Mouse (Mus musculus) limb, embryonic 14.5 days (tissue): ENCODE data around the gene Pdzd8. TPM values are rescaled to one million over a fixed set of nuclear protein-coding genes. Genes with fewer than 3 reads are reported as not detected.

Experiments used
- ATAC-seq: fragments of 200-750 bp; cut with Nextera tagmentation; 2 replicates; pipeline ENCODE4 v1.8.0; 2017; ENCODE audit warnings: low read depth, moderate number of reproducible peaks, moderate TSS enrichment; ENCODE audit not compliant: low FRiP score
- DNase-seq: peaks from one replicate; pipeline ENCODE4 v3.0.0-alpha.2; 2015; ENCODE audit warnings: low spot score
- H3K27ac ChIP-seq: fragments of 300-500 bp; sonication (generic); replicated peaks from 2 replicates; pipeline ENCODE4 v1.5.1; 2014; ENCODE audit warnings: low read depth, mild to moderate bottlenecking, low read length, moderate library complexity, mixed read lengths
- H3K27me3 ChIP-seq: fragments of 300-500 bp; sonication (generic); 2 replicates; pipeline ENCODE4 v1.6.1; 2014; ENCODE audit warnings: low read length, mixed read lengths; ENCODE audit not compliant: control insufficient read depth, insufficient read depth
- H3K36me3 ChIP-seq: fragments of 300-500 bp; sonication (generic); 2 replicates; pipeline ENCODE4 v1.6.1; 2014; ENCODE audit warnings: mild to moderate bottlenecking, low read length, moderate library complexity, mixed read lengths; ENCODE audit not compliant: control insufficient read depth, insufficient read depth
- H3K4me1 ChIP-seq: fragments of 300-500 bp; sonication (generic); 2 replicates; pipeline ENCODE4 v1.6.1; 2014; ENCODE audit warnings: antibody characterized with exemption, low read length, mixed read lengths; ENCODE audit not compliant: control insufficient read depth, insufficient read depth
- H3K4me2 ChIP-seq: fragments of 300-500 bp; sonication (generic); replicated peaks from 2 replicates; pipeline ENCODE4 v1.6.1; 2014; ENCODE audit warnings: low read depth, mild to moderate bottlenecking, low read length, moderate library complexity; ENCODE audit not compliant: severe bottlenecking
- H3K4me3 ChIP-seq: fragments of 300-500 bp; sonication (generic); replicated peaks from 2 replicates; pipeline ENCODE4 v1.5.1; 2014; ENCODE audit warnings: low read length
- H3K9ac ChIP-seq: fragments of 300-500 bp; sonication (generic); 2 replicates; pipeline ENCODE4 v1.6.1; 2014; ENCODE audit warnings: mild to moderate bottlenecking, low read depth, low read length, moderate library complexity; ENCODE audit not compliant: severe bottlenecking
- H3K9me3 ChIP-seq: fragments of 300-500 bp; sonication (generic); 2 replicates; pipeline ENCODE4 v1.6.1; 2016; ENCODE audit warnings: low read length; ENCODE audit not compliant: control insufficient read depth
- POLR2A ChIP-seq: fragments of 200-500 bp; IDR thresholded peaks from 2 replicates; pipeline ENCODE4 v1.8.0; 2012; ENCODE audit warnings: inconsistent platforms, mild to moderate bottlenecking, moderate library complexity, borderline replicate concordance; ENCODE audit not compliant: insufficient read depth, insufficient read length; ENCODE audit errors: extremely low read depth
- WGBS: fragments of 180-500 bp; shearing (Covaris S2); extraction: QIAGEN DNeasy Blood & Tissue Kit; methylation state at CpG from one replicate; pipeline ENCODE4 v1.1.7; 2014; 5-methylcytosine and 5-hydroxymethylcytosine counted together
- polyA plus RNA-seq, 2 experiments: library from polyadenylated mRNA; depleted of rRNA in 1 of 2; stranded (reverse) in 1 of 2; unstranded in 1 of 2; fragments of >200 nt; fragmentation: Nextera tagmentation in 1 of 2; extraction: Ambion mirVana in 1 of 2; gene quantifications; 2 replicates each; pipeline versions ENCODE4 v1.2.1 to v1.2.3; 2012 to 2014

The Pdzd8 gene
- polyA plus RNA-seq, 2 experiments, result 13.2 to 15.3 TPM

- no peak overlapping the region for H3K9ac ChIP-seq
- no peak overlapping the region for H3K4me3 ChIP-seq
- ATAC-seq (no peak), DNase-seq (no peak)
- no peak overlapping the region for H3K27ac ChIP-seq
- H3K36me3 ChIP-seq, result no peaks in the 10 kb centered on the region
- no peaks in the 10 kb centered on the region for H3K9me3 ChIP-seq
- H3K4me1 ChIP-seq, result no peaks in the 10 kb centered on the region
- WGBS, result 70% methylated on average over 4 of the region's 4 CpGs
- no peaks in the 10 kb centered on the region for H3K27me3 ChIP-seq
- TF ChIP-seq POLR2A, result no peak
- H3K4me2 ChIP-seq, result no peak overlapping the region
These were observed 27.3 kb upstream of the Pdzd8 start for GRCm38 (mm10) chr19:59372928-59373327.

DNA sequence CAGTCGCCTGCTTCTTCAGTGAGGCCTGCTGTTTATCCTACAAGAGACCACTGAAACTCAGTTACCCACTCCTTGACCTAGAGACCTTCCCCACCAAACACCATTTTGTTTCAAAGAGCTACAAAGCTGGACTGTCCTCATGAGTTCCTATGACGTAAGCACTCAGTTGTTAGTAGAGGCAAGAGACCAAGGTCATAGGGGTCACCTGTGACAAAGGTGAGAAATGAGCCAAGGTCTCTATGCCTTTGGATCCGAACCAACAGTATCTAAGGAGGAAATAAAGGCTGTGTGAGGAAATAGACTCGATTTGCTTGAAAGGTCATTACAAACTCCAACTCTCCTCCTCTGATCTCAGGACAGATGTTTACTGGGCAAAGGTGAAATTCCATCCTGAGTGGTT is 25.4 kb upstream of the Pdzd8 start:
- ATAC-seq (no peak), DNase-seq (no peak)
- H3K27me3 ChIP-seq, result no peaks in the 10 kb centered on the region
- WGBS, result 79% methylated on average over 4 of the region's 4 CpGs
- H3K4me3 ChIP-seq, result no peak overlapping the region
- H3K4me2 ChIP-seq, result no peak overlapping the region
- no peak overlapping the region for H3K9ac ChIP-seq
- no peak for TF ChIP-seq POLR2A
- H3K36me3 ChIP-seq, result no peaks in the 10 kb centered on the region
- H3K9me3 ChIP-seq, result no peaks in the 10 kb centered on the region
- H3K4me1 ChIP-seq, result no peaks in the 10 kb centered on the region
- H3K27ac ChIP-seq, result no peak overlapping the region

GRCm38 (mm10) chr19:59367892-59368291 is 22.3 kb upstream of the Pdzd8 start:
- Histone ChIP-seq H3K4me1 (no peaks in the 10 kb centered on the region), H3K9ac (no peak overlapping the region), H3K27me3 (no peaks in the 10 kb centered on the region), H3K4me2 (no peak overlapping the region), H3K27ac (no peak overlapping the region), H3K4me3 (no peak overlapping the region), H3K36me3 (no peaks in the 10 kb centered on the region), H3K9me3 (no peaks in the 10 kb centered on the region)
- ATAC-seq (no peak), DNase-seq (no peak)
- no peak for TF ChIP-seq POLR2A
- 78% methylated on average over 4 of the region's 4 CpGs for WGBS

DNA sequence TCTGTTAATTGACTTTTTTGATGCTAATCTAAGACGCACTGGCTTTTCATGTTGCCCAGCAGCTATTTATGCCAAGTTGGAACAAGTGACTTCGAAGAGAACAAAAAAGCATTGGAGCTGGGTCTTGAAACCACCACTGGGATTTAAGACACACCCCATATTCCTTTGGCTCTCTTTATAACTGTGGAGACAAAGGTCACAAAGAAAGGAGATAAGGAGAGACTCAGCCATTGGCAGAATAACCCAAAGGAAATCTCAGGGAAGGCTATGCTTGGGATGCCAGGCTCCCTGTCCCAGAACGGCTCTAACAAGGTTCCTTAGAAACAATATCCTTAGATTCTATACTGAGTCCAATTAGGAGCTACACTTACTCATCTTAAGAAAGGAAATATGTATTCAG is 21.1 kb upstream of the Pdzd8 start:
- Histone ChIP-seq H3K9me3 (no peaks in the 10 kb centered on the region), H3K36me3 (no peaks in the 10 kb centered on the region), H3K4me3 (no peak overlapping the region), H3K27ac (no peak overlapping the region), H3K27me3 (no peaks in the 10 kb centered on the region), H3K4me1 (no peaks in the 10 kb centered on the region), H3K4me2 (no peak overlapping the region), H3K9ac (no peak overlapping the region)
- ATAC-seq (no peak), DNase-seq (no peak)
- 85% methylated on average over 3 of the region's 3 CpGs for WGBS
- TF ChIP-seq POLR2A, result no peak

- Histone ChIP-seq H3K36me3 (no peaks in the 10 kb centered on the region), H3K9ac (no peak overlapping the region), H3K4me1 (no peaks in the 10 kb centered on the region), H3K27me3 (no peaks in the 10 kb centered on the region), H3K4me2 (no peak overlapping the region), H3K27ac (no peak overlapping the region), H3K9me3 (no peaks in the 10 kb centered on the region), H3K4me3 (no peak overlapping the region)
- WGBS, result 76% methylated on average over 3 of the region's 3 CpGs
- no peak for TF ChIP-seq POLR2A
- DNase-seq (no peak), ATAC-seq (no peak)
These were observed 18.1 kb upstream of the Pdzd8 start for GRCm38 (mm10) chr19:59363666-59364065.

- no peak for DNase-seq
- no peak for TF ChIP-seq POLR2A
- Histone ChIP-seq H3K27me3 (no peaks in the 10 kb centered on the region), H3K27ac (no peak overlapping the region), H3K9ac (no peak overlapping the region), H3K4me2 (no peak overlapping the region), H3K4me1 (no peaks in the 10 kb centered on the region), H3K36me3 (no peaks in the 10 kb centered on the region), H3K9me3 (no peaks in the 10 kb centered on the region), H3K4me3 (no peak overlapping the region)
- no peak for ATAC-seq
- WGBS, result 63% methylated on average over 6 of the region's 6 CpGs
These were observed 17.1 kb upstream of the Pdzd8 start for GRCm38 (mm10) chr19:59362646-59363045.
